Mouse (Mus musculus): Measurements from ENCODE around the gene Ace3. TPM values are rescaled to one million over a fixed set of nuclear protein-coding genes. Genes with fewer than 3 reads are reported as not detected.

The Ace3 gene
- polyA plus RNA-seq (2016; fragmentation: Nextera tagmentation; extraction: Ambion mirVana): not detected in 2 replicates

DNA sequence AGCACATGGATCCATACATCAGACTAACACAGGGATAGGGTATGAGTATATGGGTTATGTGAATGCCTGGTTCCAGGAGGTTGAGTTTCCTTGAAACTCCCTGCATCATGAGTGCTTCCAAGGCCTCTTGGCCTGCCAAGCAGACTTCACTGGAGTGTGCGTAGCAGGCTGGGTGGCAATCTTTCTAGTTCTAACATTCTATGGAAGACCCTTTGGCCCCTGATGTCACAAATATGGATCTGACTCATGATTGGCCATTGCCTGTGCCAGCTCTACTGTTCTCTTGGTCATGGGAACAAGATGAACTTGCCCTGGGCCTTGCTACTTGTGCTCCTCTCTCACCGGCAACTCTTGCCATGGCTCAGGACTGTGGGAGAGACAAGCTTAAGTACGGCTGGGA is at the start of gene Ace3:
Gene Ace3, plus strand, starts transcription at position 301 of the 400 bp plus-strand sequence.
- H3K27ac ChIP-seq: no peak within 1 kb of the TSS
- H3K4me3 ChIP-seq: no peak within 1 kb of the TSS
- no peaks in the 10 kb centered on the region for H3K27me3 ChIP-seq
- peaks cover under 1% of the 10 kb centered on the region; the same call in 1 of the 2 replicates for H3K4me1 ChIP-seq
- 94% methylated on average over 3 of the region's 3 CpGs for WGBS
- H3K9me3 ChIP-seq (replicated peaks): no peaks in the 10 kb centered on the region
- H3K36me3 ChIP-seq: no peaks in the 10 kb centered on the region
- ATAC-seq (ENCODE audit: low FRiP score): no peak
- H3K4me2 ChIP-seq (replicated peaks): no peak within 1 kb of the TSS
- no peak within 1 kb of the TSS for H3K9ac ChIP-seq

DNA sequence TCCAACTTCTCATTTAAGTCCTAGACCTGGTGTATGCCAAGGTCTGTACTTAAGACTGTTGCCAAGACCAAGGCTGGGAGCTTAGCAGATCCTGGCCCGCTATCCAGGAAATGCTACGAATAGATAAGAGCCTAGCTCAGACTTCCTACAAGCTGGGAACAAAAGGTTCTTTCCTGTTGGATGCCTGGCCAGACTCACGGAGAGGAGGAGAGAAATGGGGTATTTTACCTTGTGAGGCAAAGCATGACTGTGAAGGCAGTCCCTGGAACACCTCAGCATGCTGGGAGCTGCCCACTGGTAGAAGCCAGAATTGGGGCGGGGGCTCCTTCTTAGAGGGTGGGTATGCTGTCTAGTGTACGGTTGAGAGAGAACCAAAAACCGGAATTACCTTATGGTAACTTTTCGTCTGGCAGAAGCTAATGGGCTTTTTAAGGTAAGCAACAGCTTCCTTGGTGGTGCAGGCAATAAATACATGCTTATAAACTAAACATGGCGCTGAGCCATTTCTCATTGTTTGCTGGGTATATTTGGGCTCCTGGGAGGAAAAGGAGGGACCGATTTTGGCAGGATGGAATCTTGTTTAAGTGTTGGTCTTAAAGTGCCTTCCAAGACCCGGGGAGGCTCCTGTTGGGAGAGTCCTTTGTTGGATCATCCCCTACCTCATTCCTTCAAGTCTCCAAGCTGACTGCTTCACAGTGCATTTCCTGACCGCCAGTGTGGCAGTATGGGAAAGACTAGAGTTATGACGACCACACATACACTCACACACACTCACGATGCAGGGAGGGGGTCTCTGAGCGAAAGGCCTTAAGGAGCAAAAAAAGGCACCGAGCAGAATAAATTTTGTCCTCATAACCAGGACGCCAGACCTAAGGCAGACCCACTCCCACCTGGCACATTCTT is 49.5 kb upstream of the Ace3 start:
- ATAC-seq (ENCODE audit: low FRiP score): no peak
- Histone ChIP-seq H3K27ac (no peak overlapping the region), H3K4me1 (peaks cover 14% of the 10 kb centered on the region; the same call in 1 of the 2 replicates), H3K27me3 (peaks cover 34% of the 10 kb centered on the region), H3K4me3 (peak overlapping the region; percentile 72), H3K36me3 (no peaks in the 10 kb centered on the region), H3K9ac (0 out of 2 replicates have a peak overlapping the region, but pooled peaks have one; percentile 69), H3K9me3 (replicated peaks) (no peaks in the 10 kb centered on the region), H3K4me2 (replicated peaks) (peak overlapping the region; percentile 96)
- WGBS: 82% methylated on average over 16 of the region's 16 CpGs

DNA sequence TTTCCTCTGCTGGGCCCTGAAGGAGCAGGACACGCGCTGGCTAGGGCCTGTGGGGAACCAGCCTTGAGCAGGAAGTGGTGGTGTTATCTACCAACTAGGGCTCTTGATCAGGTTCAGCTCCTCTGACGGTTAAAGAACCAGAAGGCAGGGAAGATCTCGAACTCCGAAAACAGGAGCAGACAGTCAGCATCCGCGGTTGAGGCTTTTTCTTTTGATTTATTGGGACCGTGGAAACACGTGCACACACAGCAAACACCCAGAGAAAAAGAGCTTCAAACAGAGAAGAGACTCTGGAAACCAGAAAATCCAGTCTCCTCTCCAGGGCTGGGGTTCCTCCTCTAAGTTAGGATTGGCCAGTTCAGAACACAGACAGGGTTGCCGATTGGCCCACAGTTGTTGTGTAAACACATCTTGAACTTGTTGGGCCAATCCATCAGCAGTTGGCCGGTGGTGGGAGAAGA is 47.8 kb upstream of the Ace3 start:
- Histone ChIP-seq H3K9me3 (replicated peaks) (no peaks in the 10 kb centered on the region), H3K4me3 (no peak overlapping the region), H3K36me3 (no peaks in the 10 kb centered on the region), H3K27ac (no peak overlapping the region), H3K4me2 (replicated peaks) (no peak overlapping the region), H3K27me3 (peaks cover 33% of the 10 kb centered on the region), H3K4me1 (peaks cover 14% of the 10 kb centered on the region; the same call in 1 of the 2 replicates), H3K9ac (no peak overlapping the region)
- no peak for ATAC-seq (ENCODE audit: low FRiP score)
- WGBS: 50% methylated on average over 11 of the region's 11 CpGs

DNA sequence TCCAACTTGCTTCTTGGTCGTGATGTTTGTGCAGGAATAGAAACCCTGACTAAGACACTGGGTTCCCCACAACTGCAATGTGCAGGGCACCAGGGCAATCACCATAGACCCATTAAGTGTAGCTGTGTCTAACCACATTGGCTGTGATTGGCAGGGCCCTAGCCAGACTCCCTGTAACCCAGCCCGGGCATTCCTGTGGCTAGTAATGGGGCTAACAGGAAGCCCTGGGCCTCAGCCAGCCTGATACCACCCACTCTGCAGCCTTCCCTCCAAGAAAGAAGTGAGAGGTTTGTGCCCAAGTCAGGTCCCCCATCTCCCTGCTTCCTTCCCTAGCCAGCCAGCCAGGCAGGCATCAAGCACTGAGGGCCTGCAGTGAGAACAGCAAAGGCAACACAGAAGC is 46.2 kb upstream of the Ace3 start:
- H3K4me3 ChIP-seq: no peak overlapping the region
- H3K27ac ChIP-seq: no peak overlapping the region
- WGBS: 83% methylated on average over 2 of the region's 2 CpGs
- no peak overlapping the region for H3K9ac ChIP-seq
- no peaks in the 10 kb centered on the region for H3K9me3 ChIP-seq (replicated peaks)
- no peak overlapping the region for H3K4me2 ChIP-seq (replicated peaks)
- no peaks in the 10 kb centered on the region for H3K36me3 ChIP-seq
- peaks cover 17% of the 10 kb centered on the region for H3K27me3 ChIP-seq
- H3K4me1 ChIP-seq: peaks cover 14% of the 10 kb centered on the region; the same call in 1 of the 2 replicates
- no peak for ATAC-seq (ENCODE audit: low FRiP score)

DNA sequence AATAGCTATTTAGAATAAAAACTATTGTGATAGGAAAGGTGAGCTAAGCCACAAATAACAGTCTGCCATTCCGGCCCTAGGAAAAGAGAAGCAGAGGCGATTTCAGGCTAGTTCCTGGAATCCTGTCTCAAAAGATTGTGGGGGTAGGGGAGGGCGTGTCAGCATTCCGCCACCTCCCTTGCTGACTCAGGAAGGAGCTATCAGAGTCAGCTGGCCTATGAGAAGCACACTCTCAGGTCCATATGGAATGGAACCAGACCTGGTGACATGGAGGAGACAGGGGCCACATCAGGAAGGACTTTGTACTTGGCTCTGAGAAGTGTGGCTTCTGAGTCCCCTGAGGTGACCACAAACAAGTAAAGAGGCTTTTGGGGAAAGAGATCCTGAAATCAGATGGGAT is 44.0 kb upstream of the Ace3 start:
- Histone ChIP-seq H3K27me3 (no peaks in the 10 kb centered on the region), H3K4me2 (replicated peaks) (no peak overlapping the region), H3K4me3 (no peak overlapping the region), H3K27ac (no peak overlapping the region), H3K4me1 (no peaks in the 10 kb centered on the region), H3K9me3 (replicated peaks) (no peaks in the 10 kb centered on the region), H3K36me3 (no peaks in the 10 kb centered on the region), H3K9ac (no peak overlapping the region)
- no peak for ATAC-seq (ENCODE audit: low FRiP score)
- 69% methylated on average over 4 of the region's 4 CpGs for WGBS

DNA sequence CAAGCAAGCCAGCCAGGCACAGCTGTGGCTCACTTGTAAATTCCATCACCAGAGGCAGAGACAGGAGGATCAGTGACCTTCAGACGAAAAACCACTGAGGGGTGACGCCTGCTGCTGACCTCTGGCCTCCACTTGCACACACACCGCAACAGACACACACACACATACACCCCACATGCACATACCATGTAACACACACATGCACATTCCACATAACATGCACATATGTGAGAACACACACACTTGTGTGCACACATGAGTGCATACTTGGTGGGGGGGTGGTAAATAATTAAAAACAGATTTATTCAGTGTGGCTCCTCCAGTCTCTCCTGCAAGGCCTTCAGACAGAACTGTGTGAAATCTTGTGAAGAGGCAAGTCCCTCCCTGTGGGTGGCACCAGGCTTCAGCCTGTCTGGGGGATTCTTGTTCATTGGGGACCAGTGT is 42.9 kb upstream of the Ace3 start:
- H3K36me3 ChIP-seq: no peaks in the 10 kb centered on the region
- no peak overlapping the region for H3K4me2 ChIP-seq (replicated peaks)
- no peaks in the 10 kb centered on the region for H3K9me3 ChIP-seq (replicated peaks)
- H3K9ac ChIP-seq: no peak overlapping the region
- no peak for ATAC-seq (ENCODE audit: low FRiP score)
- no peaks in the 10 kb centered on the region for H3K4me1 ChIP-seq
- H3K4me3 ChIP-seq: no peak overlapping the region
- H3K27ac ChIP-seq: no peak overlapping the region
- no peaks in the 10 kb centered on the region for H3K27me3 ChIP-seq
- WGBS: 37% methylated on average over 3 of the region's 3 CpGs

DNA sequence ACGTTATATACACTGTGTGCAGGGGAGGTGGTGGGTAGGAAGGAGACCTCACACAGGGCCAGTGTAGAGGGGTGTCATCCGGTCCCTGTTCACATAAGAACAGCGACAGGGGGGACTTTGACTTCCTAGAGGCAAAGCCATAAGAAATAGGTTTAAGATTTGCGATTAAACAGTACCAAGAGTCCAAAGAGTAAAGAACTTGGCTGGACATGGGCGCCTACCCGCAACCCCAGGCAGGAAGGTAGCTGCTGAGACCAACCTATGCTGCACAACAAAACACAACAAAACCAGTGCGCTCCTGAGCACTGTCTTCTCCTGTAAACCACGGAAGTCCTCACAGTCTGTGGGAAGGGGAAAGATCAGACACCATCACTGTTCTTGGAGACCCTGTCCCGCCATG is 42.4 kb upstream of the Ace3 start:
- no peaks in the 10 kb centered on the region for H3K27me3 ChIP-seq
- WGBS: 86% methylated on average over 9 of the region's 9 CpGs
- no peaks in the 10 kb centered on the region for H3K36me3 ChIP-seq
- no peak overlapping the region for H3K4me2 ChIP-seq (replicated peaks)
- no peak overlapping the region for H3K4me3 ChIP-seq
- no peaks in the 10 kb centered on the region for H3K9me3 ChIP-seq (replicated peaks)
- H3K9ac ChIP-seq: no peak overlapping the region
- no peak overlapping the region for H3K27ac ChIP-seq
- H3K4me1 ChIP-seq: no peaks in the 10 kb centered on the region
- no peak for ATAC-seq (ENCODE audit: low FRiP score)

DNA sequence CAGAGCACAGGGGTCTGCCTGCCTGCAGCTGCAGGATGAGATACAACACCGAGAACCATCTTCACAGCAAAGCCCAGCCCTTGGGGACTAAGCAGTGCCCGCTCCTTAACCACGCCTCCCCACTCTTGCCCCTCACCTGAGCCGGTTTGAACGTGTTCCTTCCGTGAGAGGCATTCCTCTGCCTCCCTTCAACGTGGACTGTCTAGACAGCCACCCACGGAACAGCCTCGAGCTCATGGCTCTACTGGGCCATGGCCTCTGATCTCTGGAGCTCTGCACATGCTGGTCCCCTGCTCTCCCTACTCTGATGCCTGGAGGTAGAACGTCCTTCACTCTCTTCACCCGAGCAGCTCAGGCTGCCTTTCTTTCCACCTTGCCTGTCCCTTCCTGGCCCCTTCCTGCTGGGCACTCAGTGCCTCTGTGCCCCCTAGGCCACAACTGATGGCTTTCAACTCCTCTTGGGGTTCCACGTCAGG is 41.5 kb upstream of the Ace3 start, which contains the start of gene Cyb561:
Gene Cyb561, minus strand, starts transcription at position 426 of the 476 bp plus-strand sequence.
- no peak for ATAC-seq (ENCODE audit: low FRiP score)
- Histone ChIP-seq H3K27me3 (no peaks in the 10 kb centered on the region), H3K9me3 (replicated peaks) (no peaks in the 10 kb centered on the region), H3K36me3 (no peaks in the 10 kb centered on the region), H3K4me2 (replicated peaks) (no peak within 1 kb of the TSS), H3K9ac (no peak within 1 kb of the TSS), H3K4me1 (no peaks in the 10 kb centered on the region), H3K27ac (no peak within 1 kb of the TSS), H3K4me3 (no peak within 1 kb of the TSS)
- whole genome bisulfite sequencing: 79% methylated on average over 12 of the region's 12 CpGs

DNA sequence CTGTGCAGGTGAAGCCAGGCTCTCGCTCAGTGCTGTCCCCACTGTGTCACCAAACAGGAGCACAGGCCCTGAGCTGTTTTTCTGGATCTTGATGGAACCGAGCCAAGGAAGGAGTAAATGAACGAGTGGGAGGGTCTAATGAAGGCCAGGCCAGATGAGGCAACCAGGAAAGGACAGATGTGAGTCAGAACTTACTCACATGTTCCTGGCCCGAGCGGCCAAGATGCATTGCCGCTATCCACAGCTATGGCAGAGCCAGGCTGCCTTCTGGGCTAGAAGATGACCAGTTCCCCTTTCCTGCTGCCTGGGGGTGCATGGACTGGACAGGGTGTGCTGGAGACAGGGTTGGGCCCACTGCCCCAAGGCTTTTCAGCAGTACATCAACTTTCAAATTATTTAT is 41.1 kb upstream of the Ace3 start:
- no peak for ATAC-seq (ENCODE audit: low FRiP score)
- no peak overlapping the region for H3K27ac ChIP-seq
- no peaks in the 10 kb centered on the region for H3K36me3 ChIP-seq
- no peak overlapping the region for H3K9ac ChIP-seq
- H3K4me2 ChIP-seq (replicated peaks): no peak overlapping the region
- no peaks in the 10 kb centered on the region for H3K4me1 ChIP-seq
- H3K27me3 ChIP-seq: no peaks in the 10 kb centered on the region
- no peaks in the 10 kb centered on the region for H3K9me3 ChIP-seq (replicated peaks)
- H3K4me3 ChIP-seq: no peak overlapping the region
- 84% methylated on average over 6 of the region's 6 CpGs for WGBS

DNA sequence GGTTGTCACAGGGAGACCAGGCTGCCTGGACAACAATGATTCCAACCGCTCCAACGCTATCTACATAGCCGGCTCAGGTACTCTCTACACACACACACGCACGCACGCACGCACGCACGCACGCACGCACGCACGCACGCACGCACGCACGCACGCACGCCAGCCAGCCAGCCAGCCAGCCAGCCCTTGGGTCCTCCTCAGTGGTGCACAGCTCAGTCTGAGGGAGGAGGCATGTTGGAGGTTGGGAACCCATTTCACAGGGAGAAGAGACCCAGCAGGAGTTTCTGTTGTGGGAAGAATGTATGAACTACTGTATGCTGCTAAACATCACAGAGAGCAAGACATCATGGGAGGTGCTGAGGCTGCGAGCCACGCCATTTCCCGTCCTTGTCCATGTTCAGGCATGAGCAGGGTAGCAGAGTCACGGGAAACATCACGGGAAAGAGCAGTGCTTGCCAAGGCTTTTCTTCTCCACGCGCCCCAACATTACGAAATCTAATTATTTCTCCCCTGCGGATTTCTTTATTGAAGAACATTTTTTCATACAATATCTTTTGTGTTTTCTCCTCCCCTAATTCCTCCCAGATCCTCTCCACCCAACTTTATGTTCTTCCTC is 38.6 kb upstream of the Ace3 start:
- Histone ChIP-seq H3K9ac (no peak overlapping the region), H3K9me3 (replicated peaks) (no peaks in the 10 kb centered on the region), H3K36me3 (no peaks in the 10 kb centered on the region), H3K4me3 (no peak overlapping the region), H3K4me1 (no peaks in the 10 kb centered on the region), H3K27me3 (no peaks in the 10 kb centered on the region), H3K4me2 (replicated peaks) (no peak overlapping the region), H3K27ac (no peak overlapping the region)
- no peak for ATAC-seq (ENCODE audit: low FRiP score)
- 92% methylated on average over 28 of the region's 28 CpGs for WGBS

DNA sequence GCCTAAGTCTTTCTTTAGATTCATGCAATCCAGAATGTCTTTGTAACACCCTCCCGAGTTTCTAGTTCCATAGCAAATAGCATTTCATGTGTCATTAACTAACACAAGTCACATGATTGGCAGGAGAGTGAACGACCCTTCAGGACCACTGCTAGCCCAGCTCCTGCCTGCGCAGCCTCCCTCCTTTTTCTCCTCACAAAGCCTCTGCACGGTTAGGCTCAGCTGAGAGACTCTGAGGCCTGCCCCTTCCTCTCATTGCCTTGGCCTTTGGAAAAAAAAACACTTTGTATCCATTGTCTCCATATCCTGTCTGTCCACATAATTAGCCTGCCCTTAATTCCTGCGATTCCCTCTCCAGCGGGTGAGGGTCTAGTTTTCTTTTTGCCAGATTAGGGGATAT is 37.0 kb upstream of the Ace3 start:
- ATAC-seq (ENCODE audit: low FRiP score): no peak
- H3K36me3 ChIP-seq: no peaks in the 10 kb centered on the region
- WGBS: 41% methylated on average over 6 of the region's 6 CpGs
- no peak overlapping the region for H3K9ac ChIP-seq
- H3K4me2 ChIP-seq (replicated peaks): no peak overlapping the region
- no peaks in the 10 kb centered on the region for H3K4me1 ChIP-seq
- H3K27me3 ChIP-seq: no peaks in the 10 kb centered on the region
- no peak overlapping the region for H3K27ac ChIP-seq
- no peaks in the 10 kb centered on the region for H3K9me3 ChIP-seq (replicated peaks)
- H3K4me3 ChIP-seq: no peak overlapping the region

DNA sequence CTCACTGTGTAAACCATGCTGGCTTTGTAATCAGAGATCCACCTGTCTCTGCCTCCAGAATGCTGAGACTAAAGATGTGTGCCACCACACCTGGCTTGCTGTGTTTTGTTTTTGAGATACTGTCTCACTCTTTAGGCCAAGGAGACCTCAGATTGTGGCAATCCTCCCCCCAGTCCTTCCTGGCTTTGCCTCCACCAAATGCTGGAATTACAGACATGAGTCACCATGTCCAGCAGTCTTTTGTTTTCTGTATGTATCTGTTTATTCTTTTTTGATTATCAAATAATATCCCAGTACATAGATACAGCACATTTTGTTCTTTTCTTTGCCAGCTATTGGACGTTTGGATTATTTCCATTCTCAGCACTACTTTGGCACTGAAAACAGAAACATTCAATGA is 35.9 kb upstream of the Ace3 start:
- H3K9ac ChIP-seq: no peak overlapping the region
- 59% methylated on average over 1 of the region's 1 CpGs for WGBS
- no peak for ATAC-seq (ENCODE audit: low FRiP score)
- no peaks in the 10 kb centered on the region for H3K36me3 ChIP-seq
- no peak overlapping the region for H3K4me3 ChIP-seq
- no peaks in the 10 kb centered on the region for H3K9me3 ChIP-seq (replicated peaks)
- H3K4me2 ChIP-seq (replicated peaks): no peak overlapping the region
- no peaks in the 10 kb centered on the region for H3K4me1 ChIP-seq
- no peaks in the 10 kb centered on the region for H3K27me3 ChIP-seq
- H3K27ac ChIP-seq: no peak overlapping the region

All from hindbrain, embryonic 12.5 days (tissue).